Mouse (Mus musculus): ENCODE results near the gene Stxbp6. TPM values are rescaled to one million over a fixed set of nuclear protein-coding genes. Genes with fewer than 3 reads are reported as not detected.
A peak's percentile ranks its signal among the peaks of the same experiment; 100 is the strongest.

Stxbp6 gene
- polyA plus RNA-seq, 1 experiment from 2014 or later = 7.5 TPM

- Histone ChIP-seq H3K27ac (replicated peaks) (peak overlapping the region; percentile 74; the same call in 1 of the 2 replicates), H3K4me3 (peak overlapping the region; percentile 73), H3K36me3 (no peaks in the 10 kb centered on the region), H3K9me3 (no peaks in the 10 kb centered on the region), H3K9ac (peak overlapping the region; percentile 79), H3K27me3 (peaks cover 31% of the 10 kb centered on the region), H3K4me2 (peak overlapping the region; percentile 100), H3K4me1 (replicated peaks) (peaks cover 26% of the 10 kb centered on the region)
- ATAC-seq (ENCODE audit: low read depth) = peak; percentile 62
- under 1% methylated on average over 28 of the region's 28 CpGs for WGBS
Measured at GRCm38 (mm10) chr12:45073331-45074041, 1.0 kb downstream of the Stxbp6 start.

- Histone ChIP-seq H3K4me3 (no peak overlapping the region), H3K9me3 (no peaks in the 10 kb centered on the region), H3K27me3 (peaks cover 31% of the 10 kb centered on the region), H3K4me1 (replicated peaks) (peaks cover 34% of the 10 kb centered on the region), H3K27ac (replicated peaks) (no peak overlapping the region), H3K4me2 (no peak overlapping the region), H3K36me3 (no peaks in the 10 kb centered on the region), H3K9ac (no peak overlapping the region)
- ATAC-seq (ENCODE audit: low read depth) = no peak
- WGBS = 48% methylated on average over 3 of the region's 3 CpGs
Measured at GRCm38 (mm10) chr12:45072185-45072584, 2.3 kb downstream of the Stxbp6 start.

- Histone ChIP-seq H3K4me2 (peak overlapping the region; percentile 24), H3K9me3 (no peaks in the 10 kb centered on the region), H3K4me3 (no peak overlapping the region), H3K27me3 (peaks cover 21% of the 10 kb centered on the region), H3K27ac (replicated peaks) (no peak overlapping the region), H3K4me1 (replicated peaks) (peaks cover 38% of the 10 kb centered on the region), H3K36me3 (no peaks in the 10 kb centered on the region), H3K9ac (no peak overlapping the region)
- WGBS = 16% methylated on average over 9 of the region's 9 CpGs
- no peak for ATAC-seq (ENCODE audit: low read depth)
Measured at GRCm38 (mm10) chr12:45070186-45070585, 4.3 kb downstream of the Stxbp6 start.

- H3K4me2 ChIP-seq = no peak overlapping the region
- no peak for ATAC-seq (ENCODE audit: low read depth)
- H3K9me3 ChIP-seq = no peaks in the 10 kb centered on the region
- H3K4me1 ChIP-seq (replicated peaks) = peaks cover 23% of the 10 kb centered on the region
- WGBS = 80% methylated on average over 6 of the region's 6 CpGs
- no peak overlapping the region for H3K9ac ChIP-seq
- peaks cover 21% of the 10 kb centered on the region for H3K27me3 ChIP-seq
- H3K27ac ChIP-seq (replicated peaks) = no peak overlapping the region
- no peak overlapping the region for H3K4me3 ChIP-seq
- H3K36me3 ChIP-seq = no peaks in the 10 kb centered on the region
Measured at GRCm38 (mm10) chr12:45068145-45068754, 6.3 kb downstream of the Stxbp6 start.

GRCm38 (mm10) chr12:45067686-45068085 is 6.8 kb downstream of the Stxbp6 start:
- H3K27me3 ChIP-seq = peaks cover 15% of the 10 kb centered on the region
- H3K36me3 ChIP-seq = no peaks in the 10 kb centered on the region
- no peaks in the 10 kb centered on the region for H3K9me3 ChIP-seq
- H3K4me1 ChIP-seq (replicated peaks) = peaks cover 19% of the 10 kb centered on the region
- H3K9ac ChIP-seq = no peak overlapping the region; the same call in 1 of the 2 replicates
- no peak overlapping the region for H3K27ac ChIP-seq (replicated peaks)
- H3K4me3 ChIP-seq = no peak overlapping the region
- ATAC-seq (ENCODE audit: low read depth) = no peak; the same call in 1 of the 2 replicates
- 22% methylated on average over 3 of the region's 3 CpGs for WGBS
- H3K4me2 ChIP-seq = peak overlapping the region; percentile 28

GRCm38 (mm10) chr12:45067047-45067685 is 7.3 kb downstream of the Stxbp6 start:
- Histone ChIP-seq H3K4me3 (no peak overlapping the region), H3K9ac (no peak overlapping the region; the same call in 1 of the 2 replicates), H3K9me3 (no peaks in the 10 kb centered on the region), H3K27me3 (peaks cover 10% of the 10 kb centered on the region), H3K4me1 (replicated peaks) (peaks cover 19% of the 10 kb centered on the region), H3K27ac (replicated peaks) (no peak overlapping the region), H3K36me3 (no peaks in the 10 kb centered on the region), H3K4me2 (peak overlapping the region; percentile 28)
- 38% methylated on average over 11 of the region's 11 CpGs for WGBS
- ATAC-seq (ENCODE audit: low read depth) = peak; percentile 51

GRCm38 (mm10) chr12:45063606-45064005 is 10.9 kb downstream of the Stxbp6 start:
- H3K4me1 ChIP-seq (replicated peaks) = peaks cover 14% of the 10 kb centered on the region; the same call in 1 of the 2 replicates
- H3K9me3 ChIP-seq = no peaks in the 10 kb centered on the region
- no peaks in the 10 kb centered on the region for H3K36me3 ChIP-seq
- no peak overlapping the region for H3K9ac ChIP-seq
- no peaks in the 10 kb centered on the region for H3K27me3 ChIP-seq
- no peak overlapping the region for H3K4me3 ChIP-seq
- no peak overlapping the region for H3K4me2 ChIP-seq
- WGBS = 91% methylated on average over 5 of the region's 5 CpGs
- no peak overlapping the region for H3K27ac ChIP-seq (replicated peaks)
- no peak for ATAC-seq (ENCODE audit: low read depth)

GRCm38 (mm10) chr12:45061336-45061735 is 13.2 kb downstream of the Stxbp6 start:
- 84% methylated on average over 5 of the region's 5 CpGs for WGBS
- Histone ChIP-seq H3K4me3 (no peak overlapping the region), H3K4me1 (replicated peaks) (no peaks in the 10 kb centered on the region), H3K27me3 (no peaks in the 10 kb centered on the region), H3K4me2 (no peak overlapping the region), H3K27ac (replicated peaks) (no peak overlapping the region), H3K9ac (no peak overlapping the region), H3K9me3 (no peaks in the 10 kb centered on the region), H3K36me3 (no peaks in the 10 kb centered on the region)
- ATAC-seq (ENCODE audit: low read depth) = no peak

GRCm38 (mm10) chr12:45060804-45061203 is 13.7 kb downstream of the Stxbp6 start:
- Histone ChIP-seq H3K27ac (replicated peaks) (no peak overlapping the region), H3K4me1 (replicated peaks) (no peaks in the 10 kb centered on the region), H3K27me3 (no peaks in the 10 kb centered on the region), H3K4me2 (no peak overlapping the region), H3K4me3 (no peak overlapping the region), H3K9me3 (no peaks in the 10 kb centered on the region), H3K36me3 (no peaks in the 10 kb centered on the region), H3K9ac (no peak overlapping the region)
- ATAC-seq (ENCODE audit: low read depth) = no peak
- 89% methylated on average over 6 of the region's 6 CpGs for WGBS

- Histone ChIP-seq H3K36me3 (no peaks in the 10 kb centered on the region), H3K4me1 (replicated peaks) (no peaks in the 10 kb centered on the region), H3K9ac (no peak overlapping the region), H3K27me3 (no peaks in the 10 kb centered on the region), H3K9me3 (no peaks in the 10 kb centered on the region), H3K4me2 (no peak overlapping the region), H3K4me3 (no peak overlapping the region), H3K27ac (replicated peaks) (no peak overlapping the region)
- 74% methylated on average over 3 of the region's 3 CpGs for WGBS
- ATAC-seq (ENCODE audit: low read depth) = no peak
Measured at GRCm38 (mm10) chr12:45058007-45058406, 16.5 kb downstream of the Stxbp6 start.

- Histone ChIP-seq H3K4me3 (no peak overlapping the region), H3K9me3 (no peaks in the 10 kb centered on the region), H3K27me3 (no peaks in the 10 kb centered on the region), H3K36me3 (no peaks in the 10 kb centered on the region), H3K9ac (no peak overlapping the region), H3K4me2 (no peak overlapping the region), H3K4me1 (replicated peaks) (no peaks in the 10 kb centered on the region), H3K27ac (replicated peaks) (no peak overlapping the region)
- 85% methylated on average over 3 of the region's 3 CpGs for WGBS
- ATAC-seq (ENCODE audit: low read depth) = no peak
Measured at GRCm38 (mm10) chr12:45056372-45056771, 18.1 kb downstream of the Stxbp6 start.

- WGBS = 93% methylated on average over 5 of the region's 5 CpGs
- Histone ChIP-seq H3K36me3 (no peaks in the 10 kb centered on the region), H3K9ac (no peak overlapping the region), H3K27ac (replicated peaks) (no peak overlapping the region), H3K9me3 (no peaks in the 10 kb centered on the region), H3K4me3 (no peak overlapping the region), H3K4me1 (replicated peaks) (no peaks in the 10 kb centered on the region), H3K27me3 (no peaks in the 10 kb centered on the region), H3K4me2 (no peak overlapping the region)
- ATAC-seq (ENCODE audit: low read depth) = no peak
Measured at GRCm38 (mm10) chr12:45053319-45053718, 21.2 kb downstream of the Stxbp6 start.

Measured in neural tube, embryonic 13.5 days (tissue).